Mouse (Mus musculus): ENCODE measurements around the gene Gm7879. TPM values are rescaled to one million over a fixed set of nuclear protein-coding genes. Genes with fewer than 3 reads are reported as not detected.

The Gm7879 gene
- polyA plus RNA-seq, 1 experiment, result 0.47 TPM

DNA sequence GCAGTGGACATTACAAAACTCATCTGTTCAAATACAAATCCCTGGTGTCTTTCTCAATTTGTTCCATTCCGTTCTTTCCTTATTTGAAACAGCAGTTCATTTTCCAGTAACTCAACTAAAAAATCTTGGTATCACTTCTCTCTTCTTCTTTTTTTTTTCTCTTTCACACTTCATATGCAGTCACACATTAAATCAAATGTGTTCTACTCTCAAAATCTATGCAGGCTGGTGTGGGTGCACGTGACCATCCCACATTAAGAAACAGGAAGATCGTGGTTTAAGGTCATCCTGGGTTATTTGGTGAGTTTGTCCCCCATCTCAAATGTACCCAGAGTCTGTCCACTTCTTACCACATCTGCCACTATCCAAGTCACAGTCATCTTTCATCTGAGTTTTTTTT is 30.9 kb upstream of the Gm7879 start:
- Histone ChIP-seq H3K4me3 (ENCODE audit: insufficient read depth, low read depth, low read length) (no peak overlapping the region), H3K27ac (ENCODE audit: insufficient read depth, low read depth, low read length) (no peak overlapping the region), H3K36me3 (ENCODE audit: control insufficient read depth, insufficient read depth, low read length) (no peaks in the 10 kb centered on the region), H3K4me1 (ENCODE audit: control insufficient read depth, insufficient read depth, low read length) (no peaks in the 10 kb centered on the region; the same call in 1 of the 2 replicates), H3K27me3 (replicated peaks; ENCODE audit: control insufficient read depth, insufficient read depth, low read length) (no peaks in the 10 kb centered on the region)
- TF ChIP-seq CTCF (conservative IDR thresholded peaks at IDR 0.05; ENCODE audit: insufficient read depth, insufficient read length, low read depth, low read length) (no peak), POLR2A (IDR thresholded peaks at IDR 0.05; ENCODE audit: low read depth, low read length) (no peak)
- no peak for DNase-seq
- WGBS, result 77% methylated on average over 3 of the region's 3 CpGs

DNA sequence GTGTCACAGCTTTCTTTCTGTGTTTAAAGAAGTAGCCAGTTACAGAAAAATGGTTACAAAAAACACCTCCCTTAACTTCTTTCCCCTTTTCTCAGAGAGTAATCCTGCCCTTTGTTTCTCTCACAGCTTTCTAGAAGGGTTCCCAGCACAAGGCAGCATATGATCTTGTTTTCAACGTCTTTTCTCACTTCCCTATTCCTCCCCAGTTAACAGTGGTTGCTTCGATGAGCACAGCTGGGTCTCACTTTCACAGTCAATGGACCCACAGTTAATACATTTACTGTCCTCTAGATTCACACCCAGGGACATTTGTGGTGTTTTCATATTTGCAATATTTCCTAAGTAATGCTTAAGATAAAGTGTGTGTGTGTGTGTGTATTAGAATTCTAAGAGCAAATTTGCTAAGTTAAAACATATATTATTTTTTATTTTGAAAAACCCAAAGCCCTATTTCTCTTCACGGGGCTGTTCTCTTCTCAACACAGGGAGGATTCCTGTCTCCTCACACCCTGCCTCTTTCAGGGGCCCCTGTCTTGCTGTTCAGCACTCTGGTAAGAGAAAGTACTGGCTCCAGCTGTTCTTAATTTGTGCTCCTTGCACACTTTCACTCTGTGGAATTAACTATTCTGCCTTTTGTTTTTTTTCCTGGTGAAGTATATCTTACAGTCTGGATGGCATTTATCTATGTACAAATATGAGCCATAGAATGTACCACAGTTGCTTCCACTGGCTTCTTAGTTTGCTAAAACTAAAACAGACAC is 27.7 kb upstream of the Gm7879 start:
- 22% methylated on average over 3 of the region's 3 CpGs for WGBS
- no peak overlapping the region for H3K27ac ChIP-seq (ENCODE audit: insufficient read depth, low read depth, low read length)
- no peak for DNase-seq
- no peaks in the 10 kb centered on the region; the same call in 1 of the 2 replicates for H3K4me1 ChIP-seq (ENCODE audit: control insufficient read depth, insufficient read depth, low read length)
- TF ChIP-seq POLR2A (IDR thresholded peaks at IDR 0.05; ENCODE audit: low read depth, low read length), result no peak
- TF ChIP-seq CTCF (conservative IDR thresholded peaks at IDR 0.05; ENCODE audit: insufficient read depth, insufficient read length, low read depth, low read length), result no peak
- no peak overlapping the region for H3K4me3 ChIP-seq (ENCODE audit: insufficient read depth, low read depth, low read length)
- no peaks in the 10 kb centered on the region for H3K36me3 ChIP-seq (ENCODE audit: control insufficient read depth, insufficient read depth, low read length)
- no peaks in the 10 kb centered on the region for H3K27me3 ChIP-seq (replicated peaks; ENCODE audit: control insufficient read depth, insufficient read depth, low read length)

DNA sequence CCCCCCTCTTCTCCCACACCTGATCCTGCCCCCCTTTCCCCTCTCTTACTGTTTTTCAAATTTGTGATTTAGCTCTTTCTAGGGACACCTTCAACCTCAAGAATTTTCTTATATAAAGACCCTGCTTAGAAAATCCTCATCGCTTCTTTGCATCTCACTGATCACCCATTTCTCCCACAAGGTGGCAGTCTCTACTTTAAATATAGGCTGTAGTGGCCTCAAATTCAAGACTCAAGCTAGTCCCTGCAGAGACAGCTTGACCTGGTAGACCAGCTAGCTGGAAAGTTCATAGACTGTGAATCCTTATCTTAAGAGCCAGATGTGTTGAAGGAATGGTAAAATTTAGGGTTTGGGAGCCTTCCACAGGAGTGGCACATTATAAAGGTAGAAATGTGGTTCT is 20.6 kb upstream of the Gm7879 start:
- Histone ChIP-seq H3K36me3 (ENCODE audit: control insufficient read depth, insufficient read depth, low read length) (no peaks in the 10 kb centered on the region), H3K27me3 (replicated peaks; ENCODE audit: control insufficient read depth, insufficient read depth, low read length) (no peaks in the 10 kb centered on the region), H3K4me1 (ENCODE audit: control insufficient read depth, insufficient read depth, low read length) (no peaks in the 10 kb centered on the region), H3K4me3 (ENCODE audit: insufficient read depth, low read depth, low read length) (no peak overlapping the region), H3K27ac (ENCODE audit: insufficient read depth, low read depth, low read length) (no peak overlapping the region)
- WGBS, result 32% methylated on average over 1 of the region's 1 CpGs
- DNase-seq, result peak; percentile 71
- TF ChIP-seq POLR2A (IDR thresholded peaks at IDR 0.05; ENCODE audit: low read depth, low read length), result no peak
- peak; percentile 28 for TF ChIP-seq CTCF (conservative IDR thresholded peaks at IDR 0.05; ENCODE audit: insufficient read depth, insufficient read length, low read depth, low read length)

DNA sequence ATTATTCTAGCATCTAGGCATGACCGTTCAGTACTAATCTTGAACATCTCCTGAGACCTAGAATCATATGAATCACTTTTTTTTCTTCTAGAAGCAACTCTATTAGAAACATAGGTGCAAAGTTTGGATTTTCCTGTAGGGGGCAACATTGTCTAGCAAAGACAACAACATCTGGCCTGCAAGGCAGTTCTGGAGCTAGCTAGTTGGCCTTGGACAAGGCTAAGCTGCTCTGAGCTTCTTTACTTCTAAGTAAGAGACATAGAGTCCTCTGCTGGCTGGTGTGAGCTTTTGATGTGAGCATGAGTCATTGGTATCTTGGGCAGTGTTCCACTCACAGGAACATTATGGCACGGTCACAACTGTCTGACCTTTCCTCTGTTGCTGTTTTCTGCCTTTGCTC is 18.8 kb upstream of the Gm7879 start:
- TF ChIP-seq CTCF (conservative IDR thresholded peaks at IDR 0.05; ENCODE audit: insufficient read depth, insufficient read length, low read depth, low read length), result peak; percentile 60
- no peak for TF ChIP-seq POLR2A (IDR thresholded peaks at IDR 0.05; ENCODE audit: low read depth, low read length)
- Histone ChIP-seq H3K27ac (ENCODE audit: insufficient read depth, low read depth, low read length) (no peak overlapping the region), H3K4me1 (ENCODE audit: control insufficient read depth, insufficient read depth, low read length) (no peaks in the 10 kb centered on the region), H3K4me3 (ENCODE audit: insufficient read depth, low read depth, low read length) (no peak overlapping the region), H3K36me3 (ENCODE audit: control insufficient read depth, insufficient read depth, low read length) (no peaks in the 10 kb centered on the region), H3K27me3 (replicated peaks; ENCODE audit: control insufficient read depth, insufficient read depth, low read length) (no peaks in the 10 kb centered on the region)
- DNase-seq, result peak; percentile 83
- WGBS, result 34% methylated on average over 2 of the region's 2 CpGs

DNA sequence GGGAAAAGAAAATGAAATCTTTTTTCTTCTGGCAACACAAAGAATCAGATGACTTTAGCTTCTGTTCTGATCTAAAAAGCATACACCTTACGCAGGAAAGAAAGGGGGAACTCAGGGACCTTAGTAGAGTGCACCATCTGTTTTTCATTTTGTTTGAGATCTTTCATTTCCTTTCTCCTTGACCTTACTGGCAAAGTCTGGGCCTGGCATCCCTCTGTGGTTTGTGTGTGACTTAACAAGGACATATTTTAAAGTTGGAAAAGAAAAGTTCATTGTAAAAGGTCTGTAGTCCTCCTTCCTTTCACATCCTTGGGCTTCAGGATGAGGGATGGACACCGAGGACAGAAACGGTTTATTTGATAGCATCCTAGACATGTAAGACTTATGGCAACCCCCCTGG is 17.0 kb upstream of the Gm7879 start:
- Histone ChIP-seq H3K4me1 (ENCODE audit: control insufficient read depth, insufficient read depth, low read length) (no peaks in the 10 kb centered on the region), H3K4me3 (ENCODE audit: insufficient read depth, low read depth, low read length) (no peak overlapping the region), H3K27me3 (replicated peaks; ENCODE audit: control insufficient read depth, insufficient read depth, low read length) (no peaks in the 10 kb centered on the region), H3K36me3 (ENCODE audit: control insufficient read depth, insufficient read depth, low read length) (no peaks in the 10 kb centered on the region), H3K27ac (ENCODE audit: insufficient read depth, low read depth, low read length) (no peak overlapping the region)
- DNase-seq, result no peak
- no peak for TF ChIP-seq CTCF (conservative IDR thresholded peaks at IDR 0.05; ENCODE audit: insufficient read depth, insufficient read length, low read depth, low read length)
- no peak for TF ChIP-seq POLR2A (IDR thresholded peaks at IDR 0.05; ENCODE audit: low read depth, low read length)
- 63% methylated on average over 3 of the region's 3 CpGs for WGBS

DNA sequence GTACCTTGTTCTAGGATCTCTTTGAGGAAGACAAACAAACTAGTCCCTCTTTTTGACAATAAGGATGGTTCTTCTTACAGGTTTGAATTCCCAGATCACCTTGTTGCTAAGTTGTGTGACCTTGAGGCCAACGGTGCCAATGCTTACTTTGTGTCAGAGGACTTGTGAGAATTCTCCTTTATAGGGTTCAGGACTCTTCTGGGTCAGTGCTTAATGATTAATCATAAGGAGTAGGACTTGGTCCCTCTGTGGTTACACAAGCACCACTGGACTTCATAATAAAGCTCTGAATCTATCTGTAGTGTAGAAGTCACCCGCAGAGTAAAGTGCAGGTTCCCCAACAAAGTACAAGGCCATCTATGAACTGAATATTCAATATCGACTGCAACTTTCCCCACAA is 8.3 kb upstream of the Gm7879 start:
- no peak for TF ChIP-seq CTCF (conservative IDR thresholded peaks at IDR 0.05; ENCODE audit: insufficient read depth, insufficient read length, low read depth, low read length)
- TF ChIP-seq POLR2A (IDR thresholded peaks at IDR 0.05; ENCODE audit: low read depth, low read length), result no peak
- Histone ChIP-seq H3K27ac (ENCODE audit: insufficient read depth, low read depth, low read length) (peak overlapping the region; percentile 92), H3K4me1 (ENCODE audit: control insufficient read depth, insufficient read depth, low read length) (peaks cover 10% of the 10 kb centered on the region; the same call in 1 of the 2 replicates), H3K4me3 (ENCODE audit: insufficient read depth, low read depth, low read length) (no peak overlapping the region), H3K27me3 (replicated peaks; ENCODE audit: control insufficient read depth, insufficient read depth, low read length) (no peaks in the 10 kb centered on the region), H3K36me3 (ENCODE audit: control insufficient read depth, insufficient read depth, low read length) (no peaks in the 10 kb centered on the region)
- DNase-seq, result peak; percentile 88
- WGBS, result 45% methylated on average over 3 of the region's 3 CpGs

DNA sequence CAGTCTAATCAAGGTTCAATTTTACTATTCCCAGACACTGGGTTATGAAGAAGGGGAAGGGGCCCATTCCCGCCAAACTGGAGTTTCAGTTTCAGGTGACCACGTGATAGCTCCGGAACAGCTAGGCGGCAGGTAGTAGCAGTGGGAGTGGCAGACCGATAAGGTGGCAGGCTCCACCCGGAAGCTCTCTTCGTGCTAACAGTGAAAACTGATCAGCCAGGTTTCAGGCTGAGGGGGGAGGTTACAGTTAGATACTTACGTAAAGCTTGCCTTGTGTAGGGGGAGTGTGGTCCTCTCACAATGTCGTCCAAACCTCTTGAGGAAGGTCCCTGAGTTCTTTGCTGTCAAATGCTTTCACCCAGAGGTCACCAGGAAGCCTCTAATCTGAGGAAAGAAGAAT is 3.7 kb upstream of the Gm7879 start:
- Histone ChIP-seq H3K4me3 (ENCODE audit: insufficient read depth, low read depth, low read length) (no peak overlapping the region), H3K36me3 (ENCODE audit: control insufficient read depth, insufficient read depth, low read length) (no peaks in the 10 kb centered on the region)

More for the DNA sequence above, 3.7 kb upstream of the Gm7879 start:
- Histone ChIP-seq H3K4me1 (ENCODE audit: control insufficient read depth, insufficient read depth, low read length) (peaks cover 10% of the 10 kb centered on the region; the same call in 1 of the 2 replicates), H3K27ac (ENCODE audit: insufficient read depth, low read depth, low read length) (no peak overlapping the region), H3K27me3 (replicated peaks; ENCODE audit: control insufficient read depth, insufficient read depth, low read length) (no peaks in the 10 kb centered on the region)
- WGBS, result 62% methylated on average over 9 of the region's 9 CpGs
- no peak for DNase-seq
- TF ChIP-seq CTCF (conservative IDR thresholded peaks at IDR 0.05; ENCODE audit: insufficient read depth, insufficient read length, low read depth, low read length) (no peak), POLR2A (IDR thresholded peaks at IDR 0.05; ENCODE audit: low read depth, low read length) (no peak)

Data from kidney, adult 2 months (tissue).